Mouse (Mus musculus): ENCODE measurements around the gene Ago1.

Gene Ago1

GRCm38 (mm10) chr4:126468285-126468901 is at the start of gene Ago1:
Ago1 (minus strand) TSS chr4:126468583.
- DNase-seq (ENCODE audit: extremely low spot score, low read depth, low spot score): peak; percentile 60

DNA sequence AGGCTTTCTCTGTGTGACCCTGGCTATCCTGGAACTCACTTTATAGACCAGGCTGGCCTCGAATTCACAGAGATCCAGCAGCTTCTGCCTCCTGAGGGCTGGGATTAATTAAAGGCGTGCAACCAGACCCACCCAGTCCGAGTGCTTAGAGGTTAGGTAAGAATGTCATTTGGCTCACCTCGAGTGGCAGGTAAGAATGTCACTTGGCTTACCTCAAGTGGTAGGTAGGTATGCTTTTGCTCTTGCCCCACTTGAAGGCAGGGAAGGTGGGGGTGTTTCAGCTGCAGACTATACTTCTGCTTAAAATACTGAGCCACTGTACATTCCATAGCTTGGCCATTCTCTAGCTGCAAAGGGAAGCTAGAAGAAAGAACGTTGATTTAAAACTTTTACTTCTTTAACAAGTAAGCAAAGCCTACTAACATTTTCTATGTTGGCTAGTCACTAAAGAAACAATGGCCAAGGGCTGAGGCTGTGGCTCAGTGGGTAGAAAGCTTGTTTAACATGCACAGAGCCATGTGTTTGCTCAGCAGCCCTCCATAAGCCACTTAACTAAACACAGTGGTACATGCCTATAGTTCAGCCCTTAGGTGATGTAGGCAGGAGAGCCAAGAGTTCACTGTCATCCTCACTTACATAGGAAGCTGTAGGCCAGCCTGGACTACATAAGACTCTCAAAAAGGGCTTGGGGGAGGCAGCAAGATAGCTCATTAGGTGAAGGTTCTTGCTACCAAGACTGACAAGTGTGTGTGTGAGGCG is 44.1 kb upstream of the Ago1 start:
- no peak for DNase-seq (ENCODE audit: extremely low spot score, low read depth, low spot score)

DNA sequence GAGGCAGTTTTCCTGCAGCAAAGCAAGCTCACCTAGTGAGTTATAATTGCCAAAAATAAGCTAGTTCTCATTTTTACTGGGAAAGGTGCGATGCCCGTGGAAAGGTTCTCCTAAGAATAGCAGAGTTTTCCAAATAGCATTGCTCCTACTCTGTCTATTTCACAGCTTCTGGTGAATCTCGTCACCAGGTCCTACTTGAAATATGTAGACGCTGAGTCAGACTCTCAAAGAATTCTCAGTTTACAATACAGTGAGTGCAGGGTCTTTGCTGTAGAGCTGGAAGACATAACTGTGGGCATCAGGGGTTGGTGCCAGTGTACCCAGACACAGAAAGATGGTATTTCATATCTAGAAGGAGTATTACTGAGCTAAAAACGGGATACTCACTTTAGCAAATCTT is 42.6 kb upstream of the Ago1 start:
- no peak for DNase-seq (ENCODE audit: extremely low spot score, low read depth, low spot score)

GRCm38 (mm10) chr4:126509072-126509471 is 40.7 kb upstream of the Ago1 start:
- no peak for DNase-seq (ENCODE audit: extremely low spot score, low read depth, low spot score)

DNA sequence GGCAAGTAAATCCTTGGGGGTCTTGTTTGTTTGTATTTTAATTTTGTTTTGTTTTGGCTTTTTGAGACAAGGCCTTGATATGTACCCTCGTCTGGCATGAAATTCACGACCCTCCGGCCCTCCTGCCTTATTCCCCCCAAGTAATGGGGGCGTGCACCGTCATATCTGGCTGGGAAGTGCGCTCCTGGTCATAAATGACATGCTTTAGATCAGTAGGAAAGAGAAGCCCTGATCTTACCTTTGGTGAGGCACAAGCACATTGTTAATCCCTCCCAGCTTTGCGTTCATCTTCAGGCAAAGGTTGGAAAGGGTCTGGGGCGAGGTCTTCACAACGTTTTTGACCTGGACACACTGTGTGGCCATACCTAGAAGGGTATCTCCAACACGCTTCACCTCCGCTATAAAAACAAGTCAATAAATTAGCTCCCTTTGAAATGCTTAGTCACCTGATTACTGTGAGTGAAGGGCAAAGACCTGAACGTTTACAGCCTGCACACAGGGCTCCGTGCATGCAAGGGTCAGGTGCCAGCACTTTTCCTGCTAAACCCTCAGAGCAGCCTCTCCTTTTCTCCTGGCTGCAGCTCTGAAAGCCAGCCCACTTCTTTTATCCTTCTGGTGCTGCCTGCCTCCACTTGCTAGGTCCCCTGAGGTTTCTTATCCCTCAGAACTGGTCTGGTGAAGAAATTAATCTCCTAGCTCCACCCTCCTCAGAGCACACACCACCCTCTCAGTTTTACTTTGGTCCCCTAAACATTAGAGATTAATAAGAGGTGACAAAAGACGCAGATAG is 39.9 kb upstream of the Ago1 start:
- DNase-seq (ENCODE audit: extremely low spot score, low read depth, low spot score): no peak

- no peak for DNase-seq (ENCODE audit: extremely low spot score, low read depth, low spot score)
Observed at GRCm38 (mm10) chr4:126502977-126503309, 34.6 kb upstream of the Ago1 start.

DNA sequence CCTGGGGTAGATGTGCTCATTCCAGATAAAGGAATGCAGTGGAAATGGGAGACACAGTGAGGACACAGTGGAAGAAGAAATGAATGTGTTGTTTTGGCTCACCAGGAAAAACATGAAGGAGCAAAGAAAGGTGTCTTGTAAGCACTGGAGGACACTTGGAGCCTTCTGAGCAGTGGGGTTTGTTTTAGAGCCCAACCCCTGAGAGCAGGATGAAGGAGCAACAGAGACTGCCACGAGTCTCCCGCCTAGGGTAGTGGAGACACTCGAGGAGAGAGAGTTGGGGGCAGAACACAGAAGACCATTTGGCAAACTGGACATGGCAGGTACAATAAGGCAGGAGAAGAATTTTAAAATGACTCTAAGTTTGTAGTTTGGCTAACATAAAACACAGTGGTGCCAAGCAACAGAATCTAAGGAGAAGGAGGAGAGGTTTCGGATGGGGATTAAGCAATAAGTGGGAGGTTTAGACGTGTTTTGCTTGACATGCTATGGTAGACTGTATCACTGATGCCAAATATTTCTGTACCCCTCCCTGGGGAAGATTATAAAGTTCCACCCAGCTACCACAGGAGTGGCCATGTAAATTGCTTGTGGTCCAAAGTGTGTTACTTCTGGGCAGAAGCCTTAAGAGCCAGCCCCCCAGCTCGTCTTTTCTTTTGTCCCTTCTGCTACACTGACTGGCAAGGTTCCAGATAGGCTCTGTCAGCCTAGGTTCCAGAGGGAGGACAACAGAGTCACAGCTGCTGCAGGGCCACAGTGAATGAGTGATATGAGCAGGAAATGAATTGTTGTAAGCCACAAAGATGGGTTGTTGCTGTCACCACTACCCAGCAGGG is 34.0 kb upstream of the Ago1 start:
- no peak for DNase-seq (ENCODE audit: extremely low spot score, low read depth, low spot score)

DNA sequence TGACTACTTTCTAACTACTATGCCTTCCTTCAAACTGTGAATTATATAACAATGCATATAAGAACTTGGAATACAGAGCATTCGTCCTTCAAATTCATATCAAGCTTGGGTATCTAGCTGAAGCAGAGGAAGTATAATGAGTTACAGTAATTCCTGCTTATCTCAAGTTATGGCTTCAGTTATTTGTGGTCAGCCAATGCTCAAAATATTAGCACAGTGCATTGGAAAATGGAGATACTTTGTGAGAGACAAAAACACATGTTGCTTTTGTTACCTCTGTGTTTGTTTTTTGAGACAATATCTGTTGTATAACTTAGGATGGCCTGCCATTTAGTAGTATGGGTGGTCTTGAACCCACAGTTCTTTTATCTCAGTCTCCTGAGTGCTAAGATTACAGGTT is 30.2 kb upstream of the Ago1 start:
- DNase-seq (ENCODE audit: extremely low spot score, low read depth, low spot score): no peak

- DNase-seq (ENCODE audit: extremely low spot score, low read depth, low spot score): no peak
Observed at GRCm38 (mm10) chr4:126496963-126497362, 28.6 kb upstream of the Ago1 start.

- DNase-seq (ENCODE audit: extremely low spot score, low read depth, low spot score): no peak
Observed at GRCm38 (mm10) chr4:126495942-126496790, 27.8 kb upstream of the Ago1 start.

- no peak for DNase-seq (ENCODE audit: extremely low spot score, low read depth, low spot score)
Observed at GRCm38 (mm10) chr4:126495453-126495852, 27.1 kb upstream of the Ago1 start.

GRCm38 (mm10) chr4:126493416-126493815 is 25.0 kb upstream of the Ago1 start:
- no peak for DNase-seq (ENCODE audit: extremely low spot score, low read depth, low spot score)

GRCm38 (mm10) chr4:126491977-126492376 is 23.6 kb upstream of the Ago1 start:
- no peak for DNase-seq (ENCODE audit: extremely low spot score, low read depth, low spot score)

DNA sequence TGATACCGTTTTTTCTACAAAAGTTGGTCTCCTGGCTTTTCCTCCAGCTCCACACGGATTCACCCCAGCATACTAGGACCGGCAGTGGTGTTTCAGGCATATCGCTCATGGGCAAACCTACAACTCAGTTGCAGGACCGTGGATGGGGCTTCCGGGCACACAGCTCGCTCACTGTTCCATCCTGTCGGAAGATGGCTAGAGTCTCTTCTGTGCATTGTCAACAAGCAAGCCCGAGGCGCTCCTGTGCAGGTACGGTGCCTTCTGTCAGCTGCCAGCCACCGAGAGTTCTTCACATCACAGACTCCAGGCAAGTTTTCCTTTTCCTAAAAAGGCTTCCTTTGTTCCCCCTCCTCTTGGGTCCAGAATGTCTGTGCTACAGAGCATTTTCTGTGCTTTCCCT is 22.3 kb upstream of the Ago1 start:
- DNase-seq (ENCODE audit: extremely low spot score, low read depth, low spot score): no peak

- DNase-seq (ENCODE audit: extremely low spot score, low read depth, low spot score): no peak
Observed at GRCm38 (mm10) chr4:126489811-126490210, 21.4 kb upstream of the Ago1 start.

DNA sequence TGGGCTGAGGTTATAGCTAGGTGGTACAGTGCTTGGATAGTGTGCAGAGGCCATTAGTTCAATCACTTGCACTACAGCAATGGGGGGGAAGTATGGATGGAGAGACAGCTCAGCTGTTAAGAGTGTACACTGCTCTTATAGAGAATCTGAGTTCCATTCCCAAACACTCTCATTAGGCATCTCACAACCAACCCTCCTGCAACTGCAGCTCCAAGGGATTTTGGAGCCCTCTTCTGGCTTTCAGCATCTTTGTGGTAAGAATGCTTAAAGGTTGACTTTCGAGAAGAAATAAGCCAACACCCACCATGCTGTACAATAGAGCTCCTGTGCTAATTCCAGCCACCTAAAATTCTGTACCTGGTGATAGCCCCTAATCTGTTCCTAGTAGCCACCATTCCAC is 17.8 kb upstream of the Ago1 start:
- DNase-seq (ENCODE audit: extremely low spot score, low read depth, low spot score): no peak

DNA sequence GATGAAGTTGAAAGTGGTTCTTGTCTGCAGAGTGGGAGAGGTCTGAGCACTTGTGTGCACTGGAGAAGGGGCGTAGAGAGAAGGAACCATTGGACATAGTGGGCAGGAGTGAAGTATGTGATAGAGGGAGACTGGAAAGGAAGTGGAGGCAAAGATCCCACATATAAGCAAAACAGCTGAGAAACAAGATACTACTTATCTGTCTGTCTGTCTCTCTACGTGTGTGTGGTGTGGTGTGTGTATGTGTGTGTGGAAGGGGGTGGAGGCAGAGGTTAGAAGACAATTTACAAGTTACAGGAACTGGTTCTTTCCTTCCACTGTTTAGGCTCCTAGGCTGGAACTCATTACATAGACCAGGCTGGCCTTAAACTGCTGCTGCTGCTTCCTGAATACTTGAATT is 16.7 kb upstream of the Ago1 start:
- DNase-seq (ENCODE audit: extremely low spot score, low read depth, low spot score): no peak

- DNase-seq (ENCODE audit: extremely low spot score, low read depth, low spot score): no peak
Observed at GRCm38 (mm10) chr4:126483874-126484273, 15.5 kb upstream of the Ago1 start.

GRCm38 (mm10) chr4:126482951-126483350 is 14.6 kb upstream of the Ago1 start:
- DNase-seq (ENCODE audit: extremely low spot score, low read depth, low spot score): no peak

- no peak for DNase-seq (ENCODE audit: extremely low spot score, low read depth, low spot score)
Observed at GRCm38 (mm10) chr4:126481461-126481860, 13.1 kb upstream of the Ago1 start.
